Mouse (Mus musculus) CD4-positive helper T cell, adult 2 months (primary cell): ENCODE data around the gene Mrps15.
A peak's percentile ranks its signal among the peaks of the same experiment; 100 is the strongest.
"Not testable (repeated sequence)": the region's sequence is repeated elsewhere in the genome, so short reads cannot be mapped to it uniquely, and the experiment has no call there.

Experiments used
- DNase-seq: peaks from one replicate; pipeline ENCODE4 v3.0.0-alpha.2; 2012; ENCODE audit warnings: low read depth, missing footprints, low spot score

Mrps15 gene

DNA sequence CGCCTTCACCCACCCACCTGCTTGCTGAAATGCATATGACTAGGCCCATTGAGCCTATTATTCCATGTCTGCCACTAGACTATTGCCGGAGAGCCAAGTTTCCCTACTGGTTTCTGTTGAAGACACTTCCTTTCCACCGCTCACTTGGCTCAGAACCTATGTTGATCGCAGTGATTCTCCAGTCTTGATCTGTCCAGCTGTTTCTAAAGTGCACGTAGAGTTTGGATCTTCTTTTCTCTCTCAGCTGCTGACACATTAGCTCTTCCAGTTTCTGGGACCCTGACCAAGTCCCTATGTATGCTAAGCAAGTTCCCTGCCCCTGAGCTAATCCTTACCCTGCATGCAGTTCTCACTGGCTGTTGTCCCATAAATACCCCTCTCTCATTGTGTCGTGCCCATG is 31.1 kb downstream of the Mrps15 start:
- DNase-seq = no peak

DNA sequence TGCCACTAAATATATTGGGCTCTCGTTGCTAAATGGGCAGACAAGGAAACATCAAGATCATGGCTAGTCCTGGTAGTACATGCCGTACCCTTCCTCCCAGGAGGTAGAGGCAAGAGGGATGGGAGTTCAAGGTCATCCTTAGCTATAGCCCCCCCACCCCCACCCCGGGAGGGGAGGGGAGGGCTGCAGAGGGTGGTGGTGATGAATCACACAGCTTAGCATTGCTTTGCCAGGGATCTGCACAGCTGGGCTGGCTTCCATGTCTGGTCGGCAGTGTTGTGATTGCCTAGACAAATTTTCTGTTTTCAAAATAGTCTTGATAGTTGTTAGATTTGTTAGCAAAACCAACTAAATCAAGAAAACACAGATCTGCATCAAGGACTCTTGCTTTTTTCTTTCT is 32.5 kb downstream of the Mrps15 start:
- DNase-seq = no peak

DNA sequence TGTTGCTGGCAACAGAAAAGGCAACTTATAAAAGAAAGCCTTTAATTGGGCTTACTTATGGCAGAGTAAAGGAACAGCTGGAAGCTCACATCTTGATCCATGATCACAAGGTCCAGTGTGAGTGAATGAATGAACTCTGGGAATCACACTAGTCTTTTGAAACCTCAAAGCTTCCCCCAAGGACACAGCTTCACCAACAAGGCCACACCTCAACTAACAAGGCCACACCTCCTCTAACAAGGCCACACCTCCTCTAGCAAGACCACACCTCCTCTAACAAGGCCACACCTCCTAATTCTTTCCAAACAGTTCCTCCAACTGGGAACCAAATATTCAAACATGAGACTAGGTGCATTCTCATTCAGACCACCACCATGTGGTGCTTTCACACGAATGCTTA is 34.9 kb downstream of the Mrps15 start:
- DNase-seq = no peak

DNA sequence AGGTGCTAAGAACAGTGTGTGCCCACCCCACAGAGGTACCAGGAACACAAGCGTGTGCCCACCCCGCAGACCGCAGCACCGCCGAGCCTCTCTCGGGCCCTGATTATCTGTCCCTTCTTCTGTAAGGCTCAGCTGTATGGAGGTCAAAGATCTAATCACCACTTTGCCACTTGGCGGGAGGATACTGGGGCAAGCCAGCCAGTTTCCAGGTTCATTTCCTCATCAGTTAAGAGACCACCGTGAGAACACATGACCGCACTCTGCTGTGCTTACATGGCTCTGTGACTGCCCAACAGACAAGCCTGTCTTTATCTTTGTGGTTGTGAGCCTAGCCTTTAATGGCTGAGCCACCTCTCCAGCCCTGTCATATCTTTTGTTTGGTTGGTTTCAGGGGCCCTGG is 36.3 kb downstream of the Mrps15 start:
- DNase-seq = no peak

DNA sequence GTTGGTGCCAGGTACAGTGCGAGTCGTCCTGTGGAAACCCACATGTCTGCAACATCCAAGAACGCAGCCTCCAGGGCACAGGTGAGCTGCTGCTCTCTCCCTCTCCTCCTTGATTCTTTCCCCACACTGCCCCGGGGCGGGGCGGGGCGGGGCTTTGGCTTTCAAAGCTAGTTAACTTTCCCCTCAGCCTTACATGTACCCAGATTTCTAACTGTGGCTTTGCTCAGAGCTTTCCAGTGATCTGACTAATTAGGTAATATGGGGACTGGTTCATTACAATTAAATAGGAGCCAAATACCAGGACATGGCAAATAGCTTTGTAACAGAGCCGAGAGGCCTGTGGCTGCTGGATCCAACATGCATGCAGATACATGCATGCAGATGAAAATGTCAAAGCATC is 37.7 kb downstream of the Mrps15 start:
- DNase-seq = no peak

DNA sequence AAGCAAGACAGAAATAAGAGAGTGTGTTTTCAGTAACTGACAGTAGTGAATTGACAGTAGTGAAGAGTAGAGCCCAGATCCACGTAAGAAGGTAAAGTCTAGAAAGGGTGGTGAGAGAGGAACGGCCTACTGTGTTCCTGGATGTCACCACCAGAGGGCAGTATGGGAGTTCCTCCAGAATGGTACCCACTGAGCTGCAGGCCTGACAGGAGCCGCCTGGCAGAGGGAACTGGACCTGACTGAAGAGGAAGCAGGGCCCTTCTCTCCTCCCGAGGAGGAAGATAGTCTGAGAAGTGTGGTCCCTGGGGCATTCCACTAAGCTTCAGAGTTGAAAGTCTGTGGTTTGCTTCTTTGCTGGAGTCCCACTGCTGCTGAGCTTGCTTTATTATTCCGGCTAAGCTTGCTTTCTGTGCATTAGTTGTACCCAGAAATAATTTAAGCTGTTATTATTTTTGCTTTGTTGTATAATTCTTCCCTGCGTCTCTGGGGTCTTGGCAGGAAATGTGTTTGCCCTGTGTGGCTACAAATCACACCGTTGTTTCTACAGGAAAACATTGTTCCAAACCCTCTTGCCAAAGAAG is 39.4 kb downstream of the Mrps15 start:
- peak; percentile 85 for DNase-seq

DNA sequence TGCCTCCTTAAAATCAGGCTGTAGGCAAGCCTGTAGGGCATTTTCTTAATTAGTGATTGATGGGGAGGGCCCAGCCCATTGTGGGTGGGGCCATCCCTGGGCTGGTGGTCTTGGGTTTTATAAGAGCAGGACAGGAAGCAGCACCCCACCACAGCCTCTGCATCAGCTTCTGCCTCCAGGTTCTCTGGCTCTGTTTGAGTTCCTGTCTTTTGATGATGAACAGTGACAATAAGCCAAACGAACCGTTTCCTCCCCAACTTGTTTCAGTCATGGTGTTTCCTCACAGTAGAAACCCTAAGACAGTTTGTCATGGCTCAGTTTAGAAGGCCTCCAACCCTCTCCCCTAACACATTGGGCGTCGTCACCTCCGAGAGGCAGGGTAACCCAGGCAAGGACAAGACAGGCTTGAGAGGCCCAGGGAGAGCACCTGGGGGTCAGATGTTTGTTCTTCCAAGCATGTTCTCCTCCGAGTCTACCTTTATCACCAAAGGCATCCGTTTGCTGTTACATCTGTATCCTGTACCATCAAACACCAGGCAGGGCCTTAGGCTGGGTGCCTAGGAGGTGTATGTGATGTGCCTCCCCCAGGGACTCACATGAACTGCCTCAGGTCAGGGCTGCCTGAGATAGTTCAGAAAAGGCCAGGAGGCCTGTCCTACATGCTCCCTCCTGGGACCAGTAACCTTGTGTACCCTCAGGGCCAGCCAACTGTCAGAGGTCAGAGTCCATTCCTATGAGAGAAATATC is 43.5 kb downstream of the Mrps15 start:
- peak; percentile 53 for DNase-seq

DNA sequence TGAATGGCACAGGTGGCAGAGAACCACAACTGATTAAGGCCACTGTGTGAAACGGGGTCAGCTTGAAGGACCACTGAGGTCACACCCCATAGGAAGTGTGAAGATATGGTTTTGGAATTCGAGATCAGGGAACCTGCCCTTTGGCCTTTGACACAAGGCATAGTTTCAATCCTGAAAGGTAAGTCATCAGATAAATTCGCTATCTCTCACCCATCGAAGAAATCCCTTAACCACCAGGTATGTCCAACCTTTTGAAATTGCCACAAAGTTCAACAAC is 44.1 kb downstream of the Mrps15 start:
- DNase-seq = no peak

DNA sequence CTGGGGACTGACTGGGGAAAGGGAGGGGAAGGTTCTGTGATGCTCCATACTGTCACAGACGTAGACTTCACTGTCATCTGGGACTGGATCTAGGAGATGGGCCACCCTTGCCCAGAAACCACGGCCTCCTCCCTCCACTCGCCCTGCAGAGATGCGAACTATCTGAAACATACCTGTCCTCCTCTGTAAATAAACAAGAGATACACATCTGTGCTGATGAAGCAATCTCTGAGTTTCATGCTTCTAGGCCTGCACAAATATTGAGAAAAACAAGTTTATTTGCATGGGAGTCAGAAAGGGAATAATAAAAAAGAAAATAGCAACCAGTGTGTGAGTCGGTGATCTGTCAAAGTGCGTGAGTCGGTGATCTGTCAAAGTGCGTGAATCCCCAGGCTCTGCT is 45.1 kb downstream of the Mrps15 start:
- no peak for DNase-seq

DNA sequence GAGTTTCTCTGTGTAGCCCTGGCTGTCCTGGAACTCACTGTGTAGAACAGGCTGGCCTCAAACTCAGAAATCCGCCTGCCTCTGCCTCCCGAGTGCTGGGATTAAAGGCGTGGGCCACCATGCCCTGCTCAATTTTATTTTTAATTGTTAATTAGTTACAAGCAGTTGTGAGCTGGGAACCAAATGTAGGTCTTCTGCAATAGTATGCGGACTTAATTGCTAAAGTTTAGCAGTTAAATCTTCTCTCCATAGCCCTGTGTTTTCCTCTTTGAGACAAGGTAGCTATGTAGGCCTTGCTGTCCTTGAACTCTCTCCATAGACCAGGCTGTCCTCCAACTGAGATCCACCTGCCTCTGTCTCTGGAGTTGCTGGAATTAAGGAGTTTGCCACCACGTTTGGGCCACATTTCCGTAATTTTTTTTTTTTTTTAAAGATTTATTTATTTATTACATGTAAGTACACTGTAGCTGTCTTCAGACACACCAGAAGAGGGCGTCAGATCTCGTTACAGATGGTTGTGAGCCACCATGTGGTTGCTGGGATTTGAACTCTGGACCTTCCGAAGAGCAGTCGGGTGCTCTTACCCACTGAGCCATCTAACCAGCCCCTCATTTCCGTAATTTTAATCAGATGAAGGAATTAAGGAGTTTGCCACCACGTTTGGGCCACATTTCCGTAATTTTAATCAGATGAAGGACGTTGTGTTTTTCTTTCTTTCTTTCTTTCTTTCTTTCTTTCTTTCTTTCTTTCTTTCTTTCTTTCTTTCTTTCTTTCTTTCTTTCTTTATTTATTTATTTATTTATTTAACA is 49.1 kb downstream of the Mrps15 start:
- DNase-seq = not testable (repeated sequence)

DNA sequence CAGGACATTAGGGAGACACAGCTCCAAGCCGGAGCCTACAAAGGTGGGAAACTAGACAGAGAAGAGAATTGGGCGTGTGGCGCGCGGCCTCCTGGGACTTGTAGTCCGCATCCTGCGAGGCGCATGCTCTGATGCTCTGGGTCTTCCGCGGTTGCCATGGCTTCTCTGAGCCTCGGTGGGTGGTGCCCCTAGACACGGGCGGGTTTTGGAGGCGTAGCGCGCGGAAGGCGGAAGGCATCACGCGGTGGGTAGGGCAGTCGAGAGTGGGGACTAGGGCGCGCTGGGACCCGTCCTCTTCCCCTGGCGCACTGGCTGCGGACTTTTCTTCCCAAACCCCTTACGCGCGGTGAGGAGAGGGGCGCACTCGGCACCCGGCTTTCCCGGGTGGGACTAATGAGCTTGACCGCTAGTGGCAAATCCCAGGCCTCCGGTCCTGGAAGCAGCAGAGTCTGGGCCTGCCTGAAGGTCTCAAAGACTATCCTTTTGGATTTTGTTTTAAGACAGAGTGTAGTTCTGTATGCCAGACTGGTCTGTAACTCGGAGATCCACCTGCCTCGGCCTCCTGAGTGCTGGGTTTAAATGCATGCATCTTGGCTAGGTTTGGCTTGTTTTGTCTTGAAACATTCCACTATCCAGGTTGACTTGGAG is 49.9 kb downstream of the Mrps15 start, which contains the start of gene Lsm10:
Gene Lsm10, plus strand, starts transcription at position 160 of the 648 bp plus-strand sequence.
- peak; percentile 97 for DNase-seq

DNA sequence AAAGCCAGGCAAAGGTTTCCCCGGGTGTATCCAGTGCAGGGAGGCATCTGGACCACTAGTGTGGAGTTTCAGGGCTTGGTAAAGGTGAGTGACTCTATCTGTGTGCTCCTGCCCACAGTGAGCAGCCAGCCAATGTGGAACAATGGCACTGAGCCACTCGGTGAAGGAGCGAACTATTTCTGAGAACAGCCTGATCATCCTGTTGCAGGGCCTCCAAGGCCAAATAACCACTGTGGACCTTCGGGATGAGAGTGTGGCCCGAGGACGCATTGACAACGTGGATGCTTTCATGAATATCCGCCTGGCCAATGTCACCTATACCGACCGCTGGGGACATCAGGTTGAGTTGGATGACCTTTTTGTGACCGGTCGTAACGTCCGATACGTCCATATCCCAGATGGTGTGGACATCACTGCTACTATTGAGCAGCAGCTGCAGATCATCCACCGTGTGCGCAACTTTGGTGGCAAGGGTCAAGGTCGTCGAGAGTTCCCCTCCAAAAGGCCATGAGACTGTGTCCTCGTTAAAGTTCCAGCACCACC is 51.1 kb downstream of the Mrps15 start:
- no peak for DNase-seq

DNA sequence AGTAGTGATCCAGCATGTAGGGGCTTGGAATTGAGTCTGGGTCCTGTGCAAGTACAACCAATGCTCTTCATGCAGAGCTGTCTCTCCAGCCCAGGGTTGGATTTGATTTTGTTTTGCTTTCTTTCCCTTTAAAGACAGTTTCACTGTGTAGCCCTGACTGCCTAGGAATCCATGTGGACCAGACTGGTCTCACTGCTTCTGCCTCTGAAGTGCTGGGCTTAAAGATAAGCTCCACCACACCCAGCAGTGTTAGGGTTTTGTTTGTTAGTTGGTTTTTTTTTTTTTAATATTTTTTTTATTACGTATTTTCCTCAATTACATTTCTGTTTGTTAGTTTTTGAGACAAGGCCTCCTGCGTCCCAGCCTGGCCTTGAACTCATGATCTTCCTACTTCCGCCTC is 52.6 kb downstream of the Mrps15 start:
- no peak for DNase-seq

DNA sequence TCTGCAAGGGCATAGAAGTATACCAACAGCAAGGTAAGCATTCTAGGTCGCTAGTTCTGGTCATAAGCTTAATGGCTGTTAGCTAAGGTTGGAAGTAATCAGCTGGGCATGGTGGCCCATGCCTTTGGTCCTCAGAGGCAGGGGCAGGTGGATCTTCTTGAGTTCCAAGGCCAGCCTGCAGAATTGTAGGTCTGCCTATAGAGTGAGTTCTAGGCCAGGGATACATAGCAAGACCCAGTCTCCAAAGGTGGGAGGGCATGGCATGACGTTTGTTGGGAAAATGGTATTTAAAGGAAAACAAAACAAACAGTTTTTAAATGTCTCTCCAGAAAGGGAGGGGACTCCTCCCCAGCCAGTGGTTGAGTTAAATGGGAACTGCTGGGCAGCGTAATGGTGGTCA is 54.0 kb downstream of the Mrps15 start:
- no peak for DNase-seq

DNA sequence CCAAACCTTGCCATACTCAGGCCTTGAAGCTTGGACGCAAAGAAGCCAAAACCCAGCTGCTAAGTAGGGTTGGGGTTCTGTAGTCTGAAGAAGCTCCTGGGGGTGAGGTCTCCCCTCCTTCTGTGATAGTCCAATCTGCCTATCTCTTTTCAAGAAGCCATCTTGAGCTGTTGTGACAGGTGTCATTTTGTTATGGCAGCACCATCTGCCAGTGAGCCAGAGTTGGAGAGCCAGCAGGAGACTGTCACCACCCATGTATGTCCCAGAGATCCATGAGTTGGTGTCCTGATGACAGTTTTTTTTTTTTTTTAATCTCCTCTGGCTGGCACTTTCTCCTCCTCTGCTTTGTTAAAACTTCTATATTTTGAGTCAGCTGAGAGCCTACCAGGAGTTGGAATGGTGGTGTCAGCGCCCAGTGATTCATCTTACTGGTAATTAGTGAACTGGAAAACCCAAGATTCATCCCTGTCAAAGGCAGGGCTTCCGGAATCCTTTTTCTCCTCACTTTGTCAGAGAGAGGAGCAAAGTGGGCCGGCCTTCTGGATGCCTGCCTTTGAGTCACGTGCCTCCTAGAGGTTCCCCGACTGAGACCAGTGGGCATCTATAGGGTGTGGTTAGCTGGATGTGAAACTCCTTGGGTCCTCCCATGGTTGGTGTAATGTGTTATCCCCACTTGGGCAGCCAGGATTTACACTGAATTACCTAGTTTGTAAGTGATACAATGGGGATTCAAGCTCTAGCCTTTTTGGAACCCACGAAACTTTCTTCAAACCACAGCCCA is 55.5 kb downstream of the Mrps15 start:
- DNase-seq = no peak

DNA sequence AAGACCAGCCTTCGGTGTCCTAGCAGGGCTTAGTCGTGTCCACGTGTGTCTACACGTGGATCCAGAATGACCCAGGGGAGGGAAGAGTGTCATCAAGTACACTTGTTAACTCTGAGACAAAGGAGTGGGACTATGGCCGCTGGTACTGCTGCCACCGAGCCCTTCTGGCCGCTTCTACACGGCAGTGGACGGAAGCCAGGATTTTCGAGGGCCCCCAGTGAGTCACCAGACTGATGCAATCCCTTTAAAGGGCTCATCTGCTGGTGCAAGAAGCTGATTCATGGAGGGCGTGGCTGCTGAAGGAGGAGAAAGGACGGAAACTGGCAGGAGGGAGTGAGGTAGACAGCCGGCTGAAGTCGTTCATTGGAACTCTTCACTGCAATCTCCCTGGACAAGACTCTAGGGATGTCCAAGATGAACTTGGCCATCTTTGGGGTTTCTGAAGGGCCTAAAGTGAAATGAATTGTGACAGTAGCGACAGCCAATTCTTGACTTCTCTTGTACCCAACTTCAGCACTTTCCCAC is 56.4 kb downstream of the Mrps15 start:
- peak; percentile 85 for DNase-seq

DNA sequence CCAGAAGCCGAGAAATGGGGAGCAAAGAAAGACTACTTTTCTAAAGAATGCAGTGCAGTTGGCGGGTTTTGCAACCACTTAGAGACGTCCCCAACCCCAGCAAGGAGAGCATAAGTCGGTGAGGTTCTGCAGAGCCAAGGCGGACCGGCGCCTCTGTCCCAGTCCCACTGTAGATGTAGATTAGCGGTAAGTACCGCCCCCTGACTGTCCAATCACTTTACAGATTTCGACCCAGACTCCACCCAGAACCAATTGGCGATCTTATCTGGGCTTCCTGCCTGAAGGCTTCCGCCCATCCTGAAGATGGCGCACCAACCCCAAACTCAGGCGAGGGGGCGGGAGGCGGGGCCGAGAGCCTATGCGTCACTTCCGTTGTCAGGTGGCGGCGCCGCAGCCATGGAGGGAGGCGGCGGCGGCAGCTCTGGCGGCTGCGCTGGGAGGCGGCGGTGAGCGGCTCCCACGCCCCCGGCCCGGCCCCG is 56.9 kb downstream of the Mrps15 start, which contains the start of gene Stk40:
Gene Stk40, plus strand, starts transcription at position 368 of the 479 bp plus-strand sequence.
- DNase-seq = peak; percentile 99

DNA sequence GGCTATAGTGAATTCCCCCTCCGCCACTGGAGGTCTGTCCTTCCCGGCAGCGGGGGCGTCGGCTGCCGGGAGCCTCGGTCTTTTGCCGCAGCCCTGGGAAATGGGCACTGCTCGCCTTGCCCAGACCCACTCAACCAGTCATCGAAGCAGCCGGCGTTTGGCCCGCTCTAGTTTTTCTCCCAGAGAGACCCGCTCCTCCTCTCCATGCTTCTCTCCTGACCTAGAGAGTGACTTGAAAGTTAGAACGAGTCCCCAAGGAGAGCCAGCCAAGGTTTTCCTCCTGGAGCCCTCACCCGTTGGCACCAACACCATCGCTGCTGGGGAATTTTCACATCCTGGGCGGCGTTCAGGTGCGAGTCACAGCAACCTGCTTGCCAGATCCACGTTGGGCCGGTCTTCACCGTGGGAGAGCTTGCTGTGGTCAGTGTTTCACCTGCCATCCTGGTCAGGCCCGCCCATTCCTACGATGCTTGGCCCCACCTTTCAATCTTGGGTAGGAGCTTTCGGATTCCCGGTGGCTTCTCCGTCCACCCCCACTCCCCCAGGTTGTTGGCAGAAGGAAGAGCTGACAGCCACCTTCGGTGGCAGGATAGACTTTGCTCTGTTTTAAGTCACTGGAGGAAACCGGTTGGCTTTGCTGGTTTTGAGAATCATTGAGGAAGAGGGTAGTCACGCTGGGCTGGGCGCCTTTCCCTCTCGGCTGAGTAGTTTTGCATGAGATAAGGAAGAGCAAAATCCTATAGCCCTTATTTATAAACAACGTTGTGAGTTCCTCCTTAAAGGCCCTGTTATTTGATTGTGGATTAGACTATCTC is 57.7 kb downstream of the Mrps15 start:
- peak; percentile 32 for DNase-seq
